Mouse (Mus musculus) left cerebral cortex, postnatal 25 days (tissue): ENCODE results near the gene Pbp2. TPM values are rescaled to one million over a fixed set of nuclear protein-coding genes. Genes with fewer than 3 reads are reported as not detected.

Experiments used
- DNase-seq, 2 experiments: peaks; one replicate each; pipeline ENCODE4 v3.0.0; 2022; ENCODE audit warnings: low spot score in 2 of 2, mixed read lengths in 1 of 2
- intact Hi-C: fragments of 180-260 bp; cut with DNase I; formaldehyde crosslinking; loops from one replicate; pipeline ENCODE4 v1.15.1; 2025
- total RNA-seq, 2 experiments: library from RNA; stranded (reverse); gene quantifications; 2 replicates each; pipeline ENCODE4 v1.2.3; 2021

The Pbp2 gene
- total RNA-seq: under 1 TPM; 0.25 to 0.28 TPM

DNA sequence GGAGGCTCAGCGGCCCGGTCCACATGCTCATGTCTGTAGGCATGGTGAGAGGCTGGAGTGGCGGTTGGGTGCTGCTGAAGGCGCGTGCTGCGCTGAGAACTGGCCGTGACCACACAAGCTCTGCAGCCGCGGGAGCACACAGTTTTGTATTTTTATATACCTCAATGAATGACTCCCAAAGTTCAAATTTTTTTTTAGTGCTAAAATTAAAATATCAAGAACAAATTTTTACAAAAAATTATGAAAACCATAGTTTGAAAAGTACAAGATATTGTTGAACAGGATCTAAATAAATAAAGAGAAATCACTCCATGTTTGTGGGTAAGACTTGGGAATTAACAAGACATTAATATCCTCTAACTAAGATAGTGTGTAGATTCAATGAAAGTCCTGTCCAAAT, at the start of gene Pbp2:
Gene Pbp2, minus strand, starts transcription at position 101 of the 400 bp plus-strand sequence.
- intact Hi-C loops: loop anchor here (5.0 kb wide), 1 partner anchor 48 kb away; no protein-coding TSS in a partner anchor
- no peak for DNase-seq

DNA sequence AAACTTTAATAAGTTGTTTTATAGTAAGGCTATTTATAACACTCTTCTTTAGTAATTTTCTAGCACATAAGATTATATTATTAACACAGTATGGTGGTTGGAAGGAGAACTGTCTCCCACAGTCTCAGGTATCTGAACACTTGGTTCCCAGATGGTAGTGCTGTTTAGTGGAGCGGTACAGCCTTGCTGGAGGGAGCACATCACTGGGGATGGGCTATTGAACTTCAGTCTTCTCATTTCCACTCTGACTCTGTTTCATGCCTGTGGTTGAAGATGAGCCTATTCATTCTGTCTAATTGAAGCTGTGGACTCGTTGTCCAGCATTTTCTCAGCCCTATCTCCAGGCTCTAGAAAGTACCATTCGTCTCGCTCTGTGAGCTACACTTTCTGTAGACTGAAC, 44.7 kb upstream of the Pbp2 start:
- intact Hi-C loops: no loop called here

DNA sequence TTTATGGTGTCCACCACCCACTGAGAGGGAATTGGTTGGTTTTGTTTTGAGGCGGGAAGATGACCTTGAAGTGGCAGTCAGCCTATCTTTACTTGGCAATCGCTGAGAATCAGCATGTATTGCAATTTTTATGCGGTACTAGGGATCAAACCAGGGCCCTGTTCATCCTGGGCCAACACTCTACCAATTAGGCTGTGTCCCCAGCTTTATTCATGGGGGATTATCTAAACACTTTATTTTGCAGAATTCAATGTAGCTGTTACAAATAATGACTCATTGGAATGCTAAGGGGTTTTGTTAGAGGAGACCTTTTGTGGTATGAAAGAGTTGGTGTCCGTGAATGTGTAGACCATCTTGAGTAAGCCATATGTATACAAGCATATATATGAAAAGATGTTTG, 42.3 kb upstream of the Pbp2 start:
- DNase-seq: no peak
- intact Hi-C loops: no loop called here

More for the DNA sequence above, 44.7 kb upstream of the Pbp2 start:
- DNase-seq: no peak

DNA sequence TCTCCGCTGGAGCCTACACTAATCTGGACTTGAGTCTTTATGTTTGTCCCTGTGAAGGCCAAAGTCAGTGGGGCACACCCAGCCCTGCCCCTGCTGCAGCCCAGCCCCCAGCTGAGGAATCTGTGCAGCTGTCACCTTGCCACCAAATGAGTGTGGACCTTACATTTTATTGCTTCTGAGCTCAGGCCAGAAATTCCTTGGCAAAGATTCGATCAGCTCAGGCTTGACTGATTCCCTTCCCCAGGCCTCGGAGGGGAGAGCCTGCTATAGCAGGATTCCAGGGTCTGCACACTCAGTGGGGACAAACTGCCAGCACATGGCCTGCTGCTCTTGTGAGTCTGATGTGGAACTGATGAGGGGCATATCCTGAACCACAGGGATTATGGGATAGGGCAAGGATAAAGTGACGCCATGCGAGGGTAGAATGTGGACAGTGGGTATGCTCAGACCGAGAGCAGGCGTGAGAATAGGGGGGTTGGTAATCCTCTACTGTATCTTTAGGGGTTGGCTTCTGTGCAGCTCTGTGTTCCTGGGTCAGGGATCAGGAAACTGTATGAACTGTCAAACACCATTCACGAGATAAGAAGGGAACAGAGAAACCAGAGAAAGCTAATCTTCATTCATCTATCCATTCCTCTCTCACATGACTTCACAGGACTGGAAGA, 41.6 kb upstream of the Pbp2 start:
- no peak for DNase-seq
- intact Hi-C loops: no loop called here

DNA sequence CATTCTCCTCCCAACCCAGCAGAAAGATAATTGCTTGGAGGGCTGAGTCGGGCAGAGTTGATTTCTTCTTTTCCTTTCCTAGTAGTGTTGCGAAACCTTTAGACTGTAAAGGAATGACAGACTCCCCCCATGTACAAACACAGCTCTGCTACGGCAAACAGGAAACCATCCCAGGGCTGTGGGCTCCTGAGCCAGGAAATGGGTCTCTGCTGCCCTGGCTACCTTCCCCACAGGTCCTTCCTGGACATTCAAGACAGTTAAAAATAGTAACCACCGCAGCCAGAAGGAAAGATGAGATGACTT, 30.8 kb upstream of the Pbp2 start:
- no peak for DNase-seq
- intact Hi-C loops: no loop called here

DNA sequence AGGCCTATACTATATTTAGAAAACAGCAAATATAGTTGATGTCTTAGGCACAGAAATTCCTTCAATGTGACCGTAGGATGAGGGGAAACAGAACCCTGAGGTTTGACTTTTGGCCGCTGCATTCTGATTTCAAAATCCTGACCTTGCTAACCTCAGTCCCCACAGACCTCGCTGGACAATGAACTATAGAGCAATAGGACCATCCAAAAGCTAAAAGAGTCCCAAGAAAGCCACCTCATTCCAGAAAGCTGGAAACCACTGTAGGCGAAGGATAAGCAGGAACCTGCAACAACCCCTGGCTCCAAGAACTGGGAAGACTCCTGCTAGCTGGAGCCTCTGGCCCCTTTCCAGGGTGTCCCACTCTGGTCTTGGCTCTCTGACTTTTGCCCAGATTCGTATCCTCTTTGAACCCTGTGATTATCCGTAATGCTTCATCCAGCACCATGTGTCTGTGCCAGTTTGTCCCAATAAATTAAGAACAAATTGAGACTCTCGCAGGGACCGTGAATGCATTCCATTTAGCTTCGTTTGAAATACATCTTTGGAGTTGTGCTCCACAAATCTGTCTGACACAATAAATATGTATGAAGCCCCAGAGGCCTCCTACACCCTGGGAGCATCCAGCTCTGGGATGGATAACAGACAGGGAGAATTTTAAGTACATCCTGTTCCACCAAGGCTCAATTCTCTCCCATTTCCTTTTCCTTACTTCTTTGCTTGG, 30.3 kb upstream of the Pbp2 start:
- DNase-seq: peak in 1 of 2 experiments; percentile 67

DNA sequence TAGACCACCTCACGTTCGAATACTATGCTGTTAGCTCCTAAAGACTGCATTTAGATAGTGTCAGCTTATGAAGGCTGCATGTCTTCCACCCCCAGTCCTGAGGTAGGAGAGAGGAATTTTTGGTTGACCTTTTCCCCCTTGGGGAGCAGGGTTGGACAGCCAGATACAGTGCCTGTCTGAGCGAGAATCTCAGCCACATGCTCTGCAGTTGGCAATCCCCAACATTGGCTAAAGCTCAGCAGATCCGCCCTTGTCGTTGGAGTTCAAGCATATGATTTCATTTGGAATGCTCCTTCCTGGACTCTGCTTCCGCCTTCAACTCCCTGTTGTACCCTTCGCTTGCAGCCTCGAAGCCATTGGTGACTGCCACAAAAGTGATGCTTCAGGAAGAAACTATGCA, 26.2 kb upstream of the Pbp2 start:
- intact Hi-C loops: no loop called here
- no peak for DNase-seq

More for the DNA sequence above, 30.3 kb upstream of the Pbp2 start:
- intact Hi-C loops: no loop called here

DNA sequence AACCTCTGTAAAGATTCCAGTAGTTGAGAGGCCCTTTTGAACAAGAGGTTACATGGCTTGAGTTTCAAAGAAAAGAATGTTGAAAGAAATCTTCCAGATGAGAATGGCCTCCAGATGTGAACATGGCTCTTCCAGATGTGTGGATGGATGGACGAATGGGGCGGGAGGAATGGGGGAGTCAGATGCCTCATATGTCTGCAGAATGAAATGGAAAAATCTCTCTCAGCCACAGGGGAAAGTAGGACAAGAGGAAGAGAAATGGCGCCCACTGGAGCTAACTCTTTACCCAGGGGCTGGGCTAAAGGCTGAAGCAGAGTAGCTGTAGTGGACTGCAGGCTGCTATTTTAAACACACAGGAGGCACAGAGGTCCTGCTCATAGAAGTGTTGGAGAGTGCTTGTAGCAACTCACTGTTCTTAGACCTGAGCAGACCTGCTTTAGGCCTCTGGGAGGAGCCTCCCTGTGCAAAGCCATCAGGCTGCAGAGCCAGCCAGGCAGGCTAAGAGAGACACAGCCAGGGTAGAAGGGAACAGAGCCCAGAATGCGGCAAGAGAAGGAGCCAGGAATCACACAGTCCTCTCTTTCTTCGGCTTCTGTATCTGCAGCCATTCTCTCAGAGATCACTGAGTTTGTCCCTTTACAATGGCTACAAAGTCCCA, 23.9 kb upstream of the Pbp2 start:
- intact Hi-C loops: no loop called here
- DNase-seq: no peak

DNA sequence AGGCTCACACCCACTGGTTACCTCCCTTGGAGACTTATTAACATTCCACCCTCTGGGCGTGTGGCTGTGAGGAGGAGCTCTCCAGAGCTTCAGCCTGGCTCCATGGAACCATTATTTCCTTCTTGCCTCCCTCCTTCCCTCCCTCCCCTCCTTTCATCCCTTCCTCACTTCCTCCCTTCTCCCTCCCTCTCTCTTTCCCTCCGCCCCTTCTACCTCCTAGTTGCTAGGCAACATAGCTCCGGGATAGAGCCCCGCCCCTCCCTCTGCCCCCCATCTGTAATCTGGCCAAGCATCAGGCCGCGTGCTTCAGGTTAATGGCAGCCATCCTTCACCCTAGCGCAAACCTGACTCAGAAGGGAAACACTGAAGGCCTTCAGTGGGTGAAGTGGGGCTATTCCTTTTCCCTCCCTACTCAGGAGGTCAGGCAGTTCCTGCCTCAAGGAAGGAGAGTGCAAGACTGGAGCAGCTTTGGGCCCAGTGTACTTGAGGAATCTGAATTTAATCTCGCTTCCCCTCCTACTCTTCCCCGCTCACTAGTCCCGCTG, 22.6 kb upstream of the Pbp2 start:
- peak in 1 of 2 experiments; percentile 52 for DNase-seq
- intact Hi-C loops: no loop called here

DNA sequence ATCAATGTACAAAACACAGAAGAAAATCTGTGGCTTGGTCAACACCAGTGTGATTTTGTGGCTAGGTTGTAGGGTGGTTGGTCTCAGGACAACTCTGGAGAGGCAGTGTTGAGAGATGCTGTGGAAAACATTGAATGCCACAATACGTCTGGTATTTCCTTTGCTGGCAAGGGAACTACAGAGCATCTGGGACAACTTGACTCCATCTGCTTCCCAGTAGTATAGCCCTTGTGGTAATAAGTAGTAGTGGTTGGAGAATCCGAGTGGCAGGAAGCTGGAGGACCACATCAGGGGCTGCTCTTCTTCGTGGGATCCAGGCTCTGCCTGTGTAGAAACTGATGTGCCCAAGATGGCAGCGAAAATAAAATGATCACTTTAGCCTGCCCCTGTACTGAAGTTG, 21.7 kb upstream of the Pbp2 start:
- DNase-seq: peak; percentile 13 to 50
- intact Hi-C loops: no loop called here

DNA sequence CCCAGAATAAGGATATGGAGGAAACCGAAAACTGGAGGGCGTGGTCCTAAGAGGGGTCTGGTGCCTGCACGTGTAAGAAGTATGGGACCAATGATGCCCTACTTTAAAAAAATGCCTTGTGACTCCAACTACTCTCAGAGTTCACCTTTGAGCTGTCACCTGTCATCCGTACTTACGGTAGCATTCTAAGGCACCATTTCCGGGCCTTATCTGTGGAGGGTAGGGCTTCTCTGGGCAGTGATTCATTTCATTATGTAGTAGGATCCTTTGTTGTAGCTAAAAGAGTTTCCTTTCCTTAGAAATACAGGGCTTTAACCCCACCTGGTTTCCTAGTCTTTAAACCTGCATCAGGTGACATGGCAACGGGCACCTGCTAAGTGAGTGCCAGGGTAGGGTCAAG, 16.6 kb upstream of the Pbp2 start:
- intact Hi-C loops: no loop called here
- DNase-seq: no peak

DNA sequence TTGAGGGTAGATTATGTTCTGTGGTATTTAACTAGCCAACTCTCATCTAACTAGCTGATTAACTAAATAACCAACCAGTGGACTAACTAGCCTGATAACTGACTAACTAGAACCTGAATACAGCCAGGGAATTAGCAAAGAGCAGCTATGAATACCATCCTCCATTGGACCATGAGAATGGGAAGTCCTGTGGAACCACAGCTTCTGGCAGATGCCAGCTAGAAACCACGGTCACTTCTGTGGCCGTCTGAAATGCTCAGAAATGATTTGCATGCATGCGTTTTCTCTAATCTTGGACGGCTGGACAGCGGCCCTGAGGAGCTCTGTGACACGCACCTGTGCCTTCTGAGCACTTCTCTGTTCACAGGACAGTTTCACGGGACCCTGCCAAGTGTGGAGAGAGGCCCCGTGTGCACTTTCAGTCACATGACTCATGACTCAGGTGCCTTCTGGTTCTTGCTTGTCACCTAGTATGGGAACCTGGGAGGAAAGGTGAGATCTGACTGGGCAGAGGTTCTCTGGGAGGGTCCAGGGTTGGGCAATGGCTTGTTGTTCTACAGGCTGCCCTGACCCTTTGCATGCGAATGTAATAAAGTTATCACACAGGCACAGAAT, 14.6 kb upstream of the Pbp2 start:
- intact Hi-C loops: no loop called here
- DNase-seq: no peak

DNA sequence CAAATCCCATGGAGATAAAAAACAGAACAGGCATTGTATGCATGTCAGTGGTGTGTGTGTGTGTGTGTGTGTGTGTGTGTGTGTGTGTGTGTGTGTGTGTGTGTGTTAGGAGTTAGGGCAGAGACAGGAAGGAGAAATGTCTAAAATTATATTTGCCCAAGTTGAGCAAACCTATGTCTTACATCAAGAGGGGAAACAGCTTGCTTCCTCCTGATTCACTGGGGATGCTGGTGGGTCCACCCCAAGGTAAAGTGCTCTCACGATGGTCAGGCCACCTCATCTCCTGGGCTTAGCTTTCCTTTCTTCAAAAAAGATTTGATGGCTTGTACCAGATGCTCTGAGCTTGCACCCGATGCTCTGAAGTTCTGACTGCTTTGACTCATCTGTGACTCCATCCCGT, 13.9 kb upstream of the Pbp2 start:
- no peak for DNase-seq
- intact Hi-C loops: no loop called here

DNA sequence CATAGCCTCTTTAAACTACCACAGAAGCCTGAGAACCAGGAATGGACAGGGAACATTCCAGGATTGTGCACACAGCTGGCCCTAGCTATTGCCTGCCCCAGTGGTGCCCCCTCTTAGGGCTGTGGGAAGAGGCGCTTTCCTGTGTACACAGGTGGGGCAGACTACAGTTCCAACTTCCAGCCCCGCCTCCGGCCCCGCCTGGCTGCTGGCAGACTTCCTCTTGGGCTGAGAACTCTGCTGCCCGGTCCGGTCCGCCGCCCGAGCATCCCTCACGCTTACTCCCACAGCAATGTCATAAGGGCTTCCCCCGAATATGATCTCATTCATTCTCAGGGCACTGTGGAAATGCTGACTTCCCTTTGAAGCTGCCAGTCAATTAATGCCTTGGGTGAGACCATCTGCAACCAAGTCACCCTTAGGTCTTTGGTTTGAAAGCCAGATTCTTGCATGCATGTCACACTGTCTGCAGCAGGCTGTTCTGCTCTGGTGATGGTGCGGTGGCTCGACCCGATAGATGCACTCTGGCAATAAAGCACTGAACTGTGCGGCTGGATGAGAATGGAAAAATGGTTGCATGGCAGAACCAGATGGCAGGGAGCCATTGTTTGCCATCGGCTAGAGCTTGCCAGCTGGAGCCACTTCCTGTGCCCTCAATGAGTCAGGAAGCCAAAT, 13.2 kb upstream of the Pbp2 start:
- intact Hi-C loops: no loop called here
- no peak for DNase-seq

DNA sequence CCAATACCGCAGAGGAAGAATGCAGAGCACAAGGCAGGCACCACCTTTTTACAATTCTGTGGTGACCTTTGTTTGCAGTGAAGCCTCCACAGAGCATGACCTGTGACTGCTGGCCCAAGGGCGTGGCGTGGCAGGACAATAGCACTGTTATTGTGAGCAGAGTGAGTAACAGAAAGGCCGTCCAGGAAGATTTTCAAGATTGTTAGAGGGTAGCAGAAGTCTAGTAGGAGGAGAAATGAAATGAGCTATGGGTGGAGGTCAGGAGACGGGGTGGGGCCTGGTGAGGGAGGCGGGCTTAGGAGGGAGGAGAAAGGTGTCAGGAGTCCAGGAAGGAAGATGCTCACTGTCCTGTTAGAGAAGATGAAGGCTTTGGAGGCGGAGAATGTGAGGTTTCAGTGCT, 12.5 kb upstream of the Pbp2 start:
- no peak for DNase-seq
- intact Hi-C loops: no loop called here

DNA sequence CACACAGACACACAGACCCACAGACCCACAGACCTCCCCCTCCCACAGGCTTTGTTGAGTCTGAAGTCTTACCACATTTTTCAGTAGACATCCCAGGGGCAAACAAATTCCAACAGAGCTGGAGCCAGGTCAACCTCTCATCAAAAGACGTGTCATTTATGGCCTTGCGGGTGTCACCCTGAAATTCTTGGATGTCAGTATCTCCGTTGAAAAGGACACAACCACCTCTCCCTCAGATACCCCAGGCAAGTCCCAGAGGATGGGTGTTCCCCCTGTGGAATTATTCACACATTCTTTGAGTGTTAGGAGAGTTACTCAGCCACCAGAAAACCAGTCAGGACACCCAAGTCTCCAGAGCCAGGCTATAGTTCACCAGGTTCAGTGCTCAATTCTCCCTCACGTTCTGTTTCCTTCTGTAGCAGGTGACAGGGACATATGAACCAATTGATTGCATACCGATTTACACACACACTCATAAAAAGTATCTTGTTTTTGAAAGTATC, 9.3 kb upstream of the Pbp2 start:
- intact Hi-C loops: no loop called here
- no peak for DNase-seq

DNA sequence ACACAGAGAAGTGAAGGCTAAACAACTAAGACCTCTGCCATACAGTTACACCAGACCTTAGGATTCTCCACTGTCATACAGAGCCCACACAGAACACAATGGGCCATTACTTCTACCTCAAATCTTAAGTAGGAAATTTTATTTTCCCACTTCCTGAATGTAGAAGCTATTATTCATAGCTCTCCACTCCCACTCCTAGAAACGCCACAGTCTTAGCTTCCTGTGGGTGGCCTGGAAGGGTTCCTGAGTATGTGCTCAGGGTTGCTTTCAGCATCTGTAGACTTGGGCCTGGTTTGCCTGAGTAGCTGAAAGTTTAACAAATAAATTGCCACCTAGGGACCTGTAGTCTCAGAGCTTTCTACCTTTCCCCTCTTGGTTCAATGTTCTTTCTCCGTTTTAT, 5.9 kb upstream of the Pbp2 start:
- intact Hi-C loops: no loop called here
- DNase-seq: peak in 1 of 2 experiments; percentile 80

DNA sequence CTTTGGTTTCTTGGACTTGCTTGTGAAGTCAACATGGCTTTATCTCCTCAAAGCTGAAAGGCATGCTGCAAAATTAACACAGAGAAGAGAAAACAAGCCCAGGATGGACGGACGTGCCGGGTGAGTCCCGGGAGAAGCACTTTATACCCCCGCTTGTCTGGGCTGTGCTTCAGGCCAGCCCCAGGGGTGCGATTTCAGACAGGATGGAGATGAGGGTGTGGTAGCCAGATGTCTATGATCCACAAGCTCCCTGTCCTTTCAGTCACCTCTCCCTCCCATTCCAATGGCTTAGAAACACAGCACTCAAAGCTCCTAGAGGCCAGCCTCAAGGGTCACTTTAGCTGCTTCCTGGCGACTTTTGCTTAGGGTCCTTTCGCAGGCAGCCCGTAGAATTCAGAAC, 3.8 kb upstream of the Pbp2 start:
- intact Hi-C loops: loop anchor here (5.0 kb wide), 1 partner anchor 52 kb away; no protein-coding TSS in a partner anchor
- DNase-seq: no peak

DNA sequence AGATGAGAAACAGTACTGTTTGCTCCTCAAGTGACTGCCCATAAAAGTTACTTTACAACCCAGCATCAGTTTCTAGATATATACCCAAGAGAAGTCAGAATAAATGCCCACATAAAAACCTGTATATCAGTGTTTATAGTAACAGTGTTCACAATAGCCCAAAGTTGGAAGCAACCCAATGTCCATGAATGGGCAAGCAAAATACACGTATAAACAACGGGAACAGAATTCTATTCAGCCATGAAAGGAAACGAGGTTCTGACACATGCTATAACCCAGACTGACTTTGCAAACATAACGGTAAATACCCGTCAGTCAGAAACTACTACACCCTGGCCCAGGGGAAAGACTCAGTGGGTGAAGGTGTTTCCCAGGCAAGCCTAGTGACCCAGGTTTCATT, 1.8 kb upstream of the Pbp2 start:
- intact Hi-C loops: loop anchor here (5.0 kb wide), 1 partner anchor 50 kb away; no protein-coding TSS in a partner anchor
- no peak for DNase-seq
